Comparison of ENCODE assay signal across 8 mouse cellular contexts in genomic region chr3:129724961-129725501, GRCm38 (mm10). TPM values are rescaled to one million over a fixed set of nuclear protein-coding genes. Genes with fewer than 3 reads are reported as not detected.
DNase-seq lines count a peak whose midpoint lies in the region; ATAC-seq lines count a peak whose summit lies in the region.

No protein-coding gene starts in this region.

- DNase-seq in adipocyte (ENCODE audit: low spot score): peak; percentile 98
- DNase-seq in embryo, embryonic 10 days (ENCODE audit: low spot score): peak; percentile 99
- peak; percentile 89 for DNase-seq in gastrocnemius, postnatal 10 days
- DNase-seq in induced T-regulatory cell, adult 2 months (ENCODE audit: low read depth): peak; percentile 99
- DNase-seq in left cerebral cortex, adult 9 months (ENCODE audit: low spot score in 2 of 2): peak; percentile 84 to 94
- peak; percentile 94 for DNase-seq in right cerebral cortex, postnatal 14 days
- DNase-seq in urinary bladder, postnatal 36 days (ENCODE audit: low spot score in 2 of 2): peak; percentile 88 to 89

- ATAC-seq in megakaryocyte progenitor cell, adult 5-6 weeks (replicated peaks; ENCODE audit: poor library complexity): peak; percentile 96

RNA-seq across cellular contexts. Expression of gene Egf, which starts 30.1 kb away (rescaled TPM):
- 10 to 100 TPM; 23.2 to 32.1 TPM for total RNA-seq in gastrocnemius, postnatal 10 days (2021)
- 1.1 and 1.2 TPM in 2 replicates for total RNA-seq in megakaryocyte progenitor cell, adult 5-6 weeks (2015)
- 1.8 and 1.9 TPM in 2 replicates for total RNA-seq in megakaryocyte progenitor cell, adult 5-6 weeks (2017)

Comparison
In these comparisons a context has a peak if more than half of its experiments do, and no peak if none do; other contexts are left out.
1. Peak in every context shown above with its lines: DNase-seq and ATAC-seq.
2. RNA of gene Egf, which starts 30.1 kb away (total RNA-seq): 23.2 to 32.1 TPM in gastrocnemius, postnatal 10 days; 1.1 to 1.9 TPM in megakaryocyte progenitor cell, adult 5-6 weeks; every median in the first group is over 4 times any median in the second.